Mouse (Mus musculus) heart, embryonic 15.5 days (tissue): ENCODE measurements around the gene Tbpl1. TPM values are rescaled to one million over a fixed set of nuclear protein-coding genes. Genes with fewer than 3 reads are reported as not detected.

ENCODE experiments used
- ATAC-seq: fragments of 200-750 bp; cut with Nextera tagmentation; replicated peaks from 2 replicates; pipeline ENCODE4 v1.8.0; 2017; ENCODE audit warnings: low read depth, moderate TSS enrichment; ENCODE audit not compliant: insufficient number of reproducible peaks, insufficient read depth, low FRiP score
- H3K27ac ChIP-seq: fragments of 300-500 bp; sonication (generic); 2 replicates; pipeline ENCODE4 v1.5.1; 2015; ENCODE audit warnings: mild to moderate bottlenecking, inconsistent platforms
- H3K27me3 ChIP-seq: fragments of 300-500 bp; sonication (generic); 2 replicates; pipeline ENCODE4 v1.6.1; 2015; ENCODE audit warnings: inconsistent platforms
- H3K36me3 ChIP-seq: fragments of 300-500 bp; sonication (generic); 2 replicates; pipeline ENCODE4 v1.6.1; 2015; ENCODE audit warnings: mild to moderate bottlenecking, inconsistent platforms
- H3K4me1 ChIP-seq: fragments of 300-500 bp; sonication (generic); replicated peaks from 2 replicates; pipeline ENCODE4 v1.6.1; 2015; ENCODE audit warnings: inconsistent platforms
- H3K4me2 ChIP-seq: fragments of 300-500 bp; sonication (generic); 2 replicates; pipeline ENCODE4 v1.6.1; 2015; ENCODE audit warnings: inconsistent platforms, mild to moderate bottlenecking, moderate library complexity
- H3K4me3 ChIP-seq: fragments of 300-500 bp; sonication (generic); 2 replicates; pipeline ENCODE4 v1.5.1; 2015; ENCODE audit warnings: mild to moderate bottlenecking, inconsistent platforms
- H3K9ac ChIP-seq: fragments of 300-500 bp; sonication (generic); 2 replicates; pipeline ENCODE4 v1.6.1; 2015; ENCODE audit warnings: mild to moderate bottlenecking, inconsistent platforms
- H3K9me3 ChIP-seq: fragments of 300-500 bp; sonication (generic); replicated peaks from 2 replicates; pipeline ENCODE4 v1.6.1; 2016; ENCODE audit warnings: inconsistent platforms
- WGBS: fragments of 180-500 bp; shearing (Covaris S2); methylation state at CpG from one replicate; pipeline ENCODE4 v1.1.7; 2015; ENCODE audit warnings: mixed read lengths; 5-methylcytosine and 5-hydroxymethylcytosine counted together
- polyA plus RNA-seq: library from polyadenylated mRNA; unstranded; fragments of >200 nt; fragmentation: Nextera tagmentation; extraction: Ambion mirVana; gene quantifications from 2 replicates; pipeline ENCODE4 v1.2.1, GENCODE M21; 2015

The Tbpl1 gene
- polyA plus RNA-seq, 1 experiment from 2014 or later = 48.8 TPM

GRCm38 (mm10) chr10:22732181-22732580 is 443 bp upstream of the Tbpl1 start:
- H3K4me2 ChIP-seq = peak overlapping the region; percentile 88
- peaks cover 21% of the 10 kb centered on the region for H3K4me1 ChIP-seq
- no peak for ATAC-seq
- H3K27ac ChIP-seq = peak overlapping the region; percentile 91
- WGBS = 42% methylated on average over 10 of the region's 10 CpGs
- H3K9me3 ChIP-seq = no peaks in the 10 kb centered on the region
- H3K9ac ChIP-seq = peak overlapping the region; percentile 93
- no peaks in the 10 kb centered on the region for H3K36me3 ChIP-seq
- peak overlapping the region; percentile 97 for H3K4me3 ChIP-seq
- no peaks in the 10 kb centered on the region for H3K27me3 ChIP-seq

- Histone ChIP-seq H3K27ac (peak overlapping the region; percentile 91), H3K4me1 (peaks cover 24% of the 10 kb centered on the region), H3K9ac (peak overlapping the region; percentile 93), H3K27me3 (no peaks in the 10 kb centered on the region), H3K4me2 (peak overlapping the region; percentile 72), H3K4me3 (peak overlapping the region; percentile 97), H3K36me3 (no peaks in the 10 kb centered on the region), H3K9me3 (no peaks in the 10 kb centered on the region)
- WGBS = 0% methylated on average over 33 of the region's 33 CpGs
- ATAC-seq = no peak; the same call in 1 of the 2 replicates
Measured at GRCm38 (mm10) chr10:22730992-22731271, 806 bp downstream of the Tbpl1 start.

- H3K4me3 ChIP-seq = peak overlapping the region; percentile 97
- H3K4me2 ChIP-seq = peak overlapping the region; percentile 72
- ATAC-seq = peak; percentile 68
- H3K36me3 ChIP-seq = no peaks in the 10 kb centered on the region
- H3K9ac ChIP-seq = peak overlapping the region; percentile 93
- no peaks in the 10 kb centered on the region for H3K9me3 ChIP-seq
- no peaks in the 10 kb centered on the region for H3K27me3 ChIP-seq
- H3K4me1 ChIP-seq = peaks cover 24% of the 10 kb centered on the region
- under 1% methylated on average over 39 of the region's 39 CpGs for WGBS
- peak overlapping the region; percentile 91 for H3K27ac ChIP-seq
Measured at GRCm38 (mm10) chr10:22730266-22730991, 1.3 kb downstream of the Tbpl1 start.

DNA sequence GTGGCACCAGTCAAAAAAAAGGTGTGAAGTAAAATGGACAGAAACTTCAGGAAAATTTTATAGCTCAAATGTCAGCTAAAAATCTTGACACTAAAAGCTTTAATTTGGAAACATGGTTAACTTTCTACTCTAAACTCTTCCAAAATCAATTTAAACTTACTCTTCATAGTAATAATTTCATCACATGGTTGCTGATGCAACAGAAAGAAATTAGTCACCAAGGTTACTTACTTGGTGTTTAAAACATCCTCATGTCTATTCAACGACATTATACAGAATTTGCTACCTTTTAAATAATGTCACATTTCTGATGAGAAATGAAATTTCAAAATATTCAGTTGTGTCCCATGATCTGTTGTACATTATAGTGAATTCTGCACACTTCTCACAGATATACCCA is 3.5 kb downstream of the Tbpl1 start:
- Histone ChIP-seq H3K4me3 (no peak overlapping the region), H3K4me1 (peaks cover 24% of the 10 kb centered on the region), H3K9me3 (no peaks in the 10 kb centered on the region), H3K4me2 (no peak overlapping the region), H3K36me3 (no peaks in the 10 kb centered on the region), H3K9ac (no peak overlapping the region), H3K27me3 (no peaks in the 10 kb centered on the region), H3K27ac (no peak overlapping the region)
- WGBS = 78% methylated on average over 1 of the region's 1 CpGs
- no peak for ATAC-seq

DNA sequence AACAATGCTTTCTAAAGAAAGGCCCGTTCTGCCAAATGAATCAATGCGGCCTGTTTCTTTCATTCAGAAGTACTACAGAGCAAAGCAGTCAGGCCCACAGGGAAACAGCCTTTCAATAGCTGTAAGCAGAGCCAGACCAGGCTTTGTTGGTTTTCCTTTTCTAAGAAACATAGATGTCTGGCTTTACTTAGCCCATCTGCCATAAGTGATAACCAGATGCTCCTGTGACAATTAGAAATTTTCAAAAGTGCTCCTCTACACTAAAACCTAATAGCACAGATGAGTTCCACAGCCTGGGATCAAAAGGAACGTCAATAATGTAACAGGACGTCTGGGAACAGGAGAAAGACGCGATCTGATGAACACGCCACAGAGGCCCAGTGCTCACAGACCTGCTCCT is 5.4 kb downstream of the Tbpl1 start:
- ATAC-seq = no peak
- Histone ChIP-seq H3K9ac (no peak overlapping the region), H3K27ac (no peak overlapping the region), H3K4me1 (peaks cover 26% of the 10 kb centered on the region), H3K27me3 (no peaks in the 10 kb centered on the region), H3K9me3 (no peaks in the 10 kb centered on the region), H3K36me3 (no peaks in the 10 kb centered on the region), H3K4me3 (no peak overlapping the region), H3K4me2 (no peak overlapping the region)
- WGBS = 74% methylated on average over 7 of the region's 7 CpGs

GRCm38 (mm10) chr10:22725166-22725565 is 6.6 kb downstream of the Tbpl1 start:
- Histone ChIP-seq H3K27ac (no peak overlapping the region), H3K27me3 (no peaks in the 10 kb centered on the region), H3K4me3 (no peak overlapping the region), H3K9me3 (no peaks in the 10 kb centered on the region), H3K36me3 (no peaks in the 10 kb centered on the region), H3K4me2 (no peak overlapping the region), H3K4me1 (peaks cover 33% of the 10 kb centered on the region), H3K9ac (no peak overlapping the region)
- no peak for ATAC-seq
- WGBS = 48% methylated on average over 4 of the region's 4 CpGs

DNA sequence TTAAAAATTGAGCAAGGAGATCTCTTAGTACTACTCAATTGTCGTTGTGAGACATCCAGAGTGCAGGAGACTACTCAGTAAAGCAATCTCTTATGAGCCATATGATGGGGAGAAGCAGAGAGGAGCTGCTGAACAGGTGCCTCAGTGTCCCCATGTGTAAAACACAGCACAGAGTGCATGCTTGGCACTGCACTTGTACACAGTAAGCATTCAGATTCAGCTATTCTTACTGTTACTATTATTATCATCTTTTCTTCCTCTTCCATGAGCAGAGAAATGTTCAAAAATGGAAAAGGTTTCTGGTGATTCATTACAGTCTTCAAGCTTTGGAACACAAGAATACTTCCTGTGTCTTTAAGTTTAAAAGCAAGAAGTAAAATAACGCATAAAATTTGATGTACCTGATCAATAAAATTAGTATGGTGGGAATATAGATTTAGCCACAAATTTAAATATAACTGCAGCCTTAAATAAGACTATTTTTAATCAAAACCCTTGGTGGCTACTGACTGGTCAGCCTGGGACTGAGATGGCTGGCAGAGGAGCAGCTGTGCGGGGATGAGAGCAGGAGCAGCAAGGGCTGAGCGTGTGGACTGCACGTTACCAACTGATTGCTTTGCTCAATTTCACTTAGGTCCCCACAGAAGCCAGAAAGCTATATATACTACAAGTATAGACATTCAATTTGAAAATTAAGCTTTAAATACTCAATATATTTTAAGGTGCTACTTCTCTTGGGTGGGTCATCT is 10.8 kb downstream of the Tbpl1 start:
- H3K4me3 ChIP-seq = no peak overlapping the region
- no peak overlapping the region for H3K4me2 ChIP-seq
- H3K27me3 ChIP-seq = no peaks in the 10 kb centered on the region
- no peak overlapping the region for H3K27ac ChIP-seq
- 80% methylated on average over 5 of the region's 5 CpGs for WGBS
- H3K36me3 ChIP-seq = no peaks in the 10 kb centered on the region
- no peaks in the 10 kb centered on the region for H3K9me3 ChIP-seq
- no peak for ATAC-seq
- no peak overlapping the region for H3K9ac ChIP-seq
- peaks cover 26% of the 10 kb centered on the region for H3K4me1 ChIP-seq

- no peak overlapping the region for H3K9ac ChIP-seq
- ATAC-seq = no peak
- H3K27ac ChIP-seq = no peak overlapping the region
- no peaks in the 10 kb centered on the region for H3K9me3 ChIP-seq
- no peak overlapping the region for H3K4me2 ChIP-seq
- no peaks in the 10 kb centered on the region for H3K27me3 ChIP-seq
- no peaks in the 10 kb centered on the region for H3K36me3 ChIP-seq
- H3K4me3 ChIP-seq = no peak overlapping the region
- H3K4me1 ChIP-seq = peaks cover 31% of the 10 kb centered on the region
- WGBS = 24% methylated on average over 4 of the region's 4 CpGs
Measured at GRCm38 (mm10) chr10:22718475-22718874, 13.3 kb downstream of the Tbpl1 start.

- Histone ChIP-seq H3K27ac (no peak overlapping the region), H3K4me2 (no peak overlapping the region), H3K27me3 (no peaks in the 10 kb centered on the region), H3K4me3 (no peak overlapping the region), H3K9me3 (no peaks in the 10 kb centered on the region), H3K4me1 (peaks cover 11% of the 10 kb centered on the region), H3K9ac (no peak overlapping the region), H3K36me3 (peaks cover 15% of the 10 kb centered on the region; the same call in 1 of the 2 replicates)
- WGBS = 57% methylated on average over 4 of the region's 4 CpGs
- 0 out of 2 replicates have a peak, but pooled peaks have one; percentile 50 for ATAC-seq
Measured at GRCm38 (mm10) chr10:22714520-22714919, 17.2 kb downstream of the Tbpl1 start.

GRCm38 (mm10) chr10:22712955-22713354 is 18.8 kb downstream of the Tbpl1 start:
- WGBS = 81% methylated on average over 2 of the region's 2 CpGs
- no peak for ATAC-seq
- no peak overlapping the region for H3K27ac ChIP-seq
- no peaks in the 10 kb centered on the region for H3K27me3 ChIP-seq
- no peak overlapping the region for H3K9ac ChIP-seq
- no peaks in the 10 kb centered on the region for H3K9me3 ChIP-seq
- peaks cover 14% of the 10 kb centered on the region for H3K4me1 ChIP-seq
- peaks cover 15% of the 10 kb centered on the region; the same call in 1 of the 2 replicates for H3K36me3 ChIP-seq
- no peak overlapping the region for H3K4me3 ChIP-seq
- no peak overlapping the region for H3K4me2 ChIP-seq

DNA sequence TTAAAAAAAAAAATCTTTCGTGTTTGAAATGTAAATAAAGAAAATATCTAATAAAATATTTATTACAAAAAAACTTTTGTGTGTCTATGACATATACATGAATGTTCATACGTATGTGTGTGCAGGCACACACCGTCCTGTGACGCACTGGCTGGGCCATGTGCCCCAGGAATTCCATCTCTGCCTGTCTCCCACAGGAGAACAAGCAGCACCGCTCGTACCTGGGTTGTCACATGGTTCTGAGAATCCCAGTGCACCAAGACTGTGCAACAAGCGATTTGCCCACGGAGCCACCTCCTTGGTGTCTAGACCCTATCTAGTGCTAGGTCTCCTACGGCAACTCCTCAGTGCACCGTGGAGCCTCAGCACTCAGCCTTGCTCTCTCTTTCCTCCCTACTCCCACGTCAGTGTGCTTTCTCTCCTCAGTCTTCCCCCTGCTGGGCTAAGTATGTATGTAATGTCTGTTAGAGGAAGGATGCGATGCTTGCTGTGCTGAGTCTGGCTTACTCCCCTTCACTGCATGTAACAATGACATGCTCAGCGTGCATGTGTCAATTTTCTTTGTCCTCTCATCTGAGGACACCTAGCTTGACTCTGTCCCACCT is 21.5 kb downstream of the Tbpl1 start:
- Histone ChIP-seq H3K9ac (no peak overlapping the region), H3K4me3 (no peak overlapping the region), H3K9me3 (no peaks in the 10 kb centered on the region), H3K4me2 (no peak overlapping the region), H3K27me3 (no peaks in the 10 kb centered on the region), H3K4me1 (peaks cover 22% of the 10 kb centered on the region), H3K36me3 (peaks cover 36% of the 10 kb centered on the region), H3K27ac (no peak overlapping the region)
- WGBS = 90% methylated on average over 13 of the region's 13 CpGs
- ATAC-seq = no peak
